Mouse (Mus musculus) heart, embryonic 14.5 days (tissue): ENCODE data around the gene Cdhr3. TPM values are rescaled to one million over a fixed set of nuclear protein-coding genes. Genes with fewer than 3 reads are reported as not detected.

ENCODE experiments used
- ATAC-seq: fragments of 200-750 bp; cut with Nextera tagmentation; 2 replicates; pipeline ENCODE4 v1.8.0; 2017; ENCODE audit warnings: low read depth, moderate TSS enrichment; ENCODE audit not compliant: insufficient number of reproducible peaks, insufficient read depth, low FRiP score
- H3K27ac ChIP-seq, 2 experiments: fragments of 200-500 bp in 1 of 2; fragments of 300-500 bp in 1 of 2; sonication (generic) in 1 of 2; replicated peaks in 1 of 2; 2 replicates each; pipeline ENCODE4 v1.5.1; 2012 to 2014; ENCODE audit warnings: low read depth in 2 of 2, low read length in 2 of 2, control low read depth in 1 of 2, mild to moderate bottlenecking in 1 of 2, mixed read lengths in 1 of 2; ENCODE audit not compliant: control insufficient read depth in 1 of 2, insufficient read depth in 1 of 2
- H3K27me3 ChIP-seq: fragments of 300-500 bp; sonication (generic); 2 replicates; pipeline ENCODE4 v1.6.1; 2014; ENCODE audit warnings: mild to moderate bottlenecking, low read length, control low read depth; ENCODE audit not compliant: control insufficient read depth, insufficient read depth
- H3K36me3 ChIP-seq: fragments of 300-500 bp; sonication (generic); 2 replicates; pipeline ENCODE4 v1.6.1; 2014; ENCODE audit warnings: mild to moderate bottlenecking, control low read depth, low read length, mixed read lengths; ENCODE audit not compliant: control insufficient read depth, insufficient read depth
- H3K4me1 ChIP-seq, 2 experiments: fragments of 200-500 bp in 1 of 2; fragments of 300-500 bp in 1 of 2; sonication (generic) in 1 of 2; 2 replicates each; pipeline ENCODE4 v1.6.1; 2012 to 2014; ENCODE audit warnings: low read length in 2 of 2, control low read depth in 1 of 2, mixed read lengths in 1 of 2; ENCODE audit not compliant: control insufficient read depth in 2 of 2, insufficient read depth in 2 of 2
- H3K4me2 ChIP-seq: fragments of 300-500 bp; sonication (generic); 2 replicates; pipeline ENCODE4 v1.6.1; 2014; ENCODE audit warnings: mild to moderate bottlenecking, low read length
- H3K4me3 ChIP-seq, 2 experiments: fragments of 200-500 bp in 1 of 2; fragments of 300-500 bp in 1 of 2; sonication (generic) in 1 of 2; 2 replicates each; pipeline ENCODE4 v1.5.1; 2012 to 2014; ENCODE audit warnings: low read length in 2 of 2, mild to moderate bottlenecking in 2 of 2, control low read depth in 1 of 2, low read depth in 1 of 2, moderate library complexity in 1 of 2; ENCODE audit not compliant: control insufficient read depth in 1 of 2, insufficient read depth in 1 of 2
- H3K9ac ChIP-seq: fragments of 300-500 bp; sonication (generic); 2 replicates; pipeline ENCODE4 v1.6.1; 2014; ENCODE audit warnings: mild to moderate bottlenecking, low read length
- H3K9me3 ChIP-seq: fragments of 300-500 bp; sonication (generic); 2 replicates; pipeline ENCODE4 v1.6.1; 2016; ENCODE audit warnings: low read length, control low read depth; ENCODE audit not compliant: control insufficient read depth
- WGBS: fragments of 180-500 bp; shearing (Covaris S2); extraction: QIAGEN DNeasy Blood & Tissue Kit; methylation state at CpG from one replicate; pipeline ENCODE4 v1.1.7; 2014; 5-methylcytosine and 5-hydroxymethylcytosine counted together
- polyA plus RNA-seq: library from polyadenylated mRNA; unstranded; fragments of >200 nt; fragmentation: Nextera tagmentation; extraction: Ambion mirVana; gene quantifications from 2 replicates; pipeline ENCODE4 v1.2.1, GENCODE M21; 2014

Gene Cdhr3
- polyA plus RNA-seq, 1 experiment from 2014 or later, result 0.16 TPM

DNA sequence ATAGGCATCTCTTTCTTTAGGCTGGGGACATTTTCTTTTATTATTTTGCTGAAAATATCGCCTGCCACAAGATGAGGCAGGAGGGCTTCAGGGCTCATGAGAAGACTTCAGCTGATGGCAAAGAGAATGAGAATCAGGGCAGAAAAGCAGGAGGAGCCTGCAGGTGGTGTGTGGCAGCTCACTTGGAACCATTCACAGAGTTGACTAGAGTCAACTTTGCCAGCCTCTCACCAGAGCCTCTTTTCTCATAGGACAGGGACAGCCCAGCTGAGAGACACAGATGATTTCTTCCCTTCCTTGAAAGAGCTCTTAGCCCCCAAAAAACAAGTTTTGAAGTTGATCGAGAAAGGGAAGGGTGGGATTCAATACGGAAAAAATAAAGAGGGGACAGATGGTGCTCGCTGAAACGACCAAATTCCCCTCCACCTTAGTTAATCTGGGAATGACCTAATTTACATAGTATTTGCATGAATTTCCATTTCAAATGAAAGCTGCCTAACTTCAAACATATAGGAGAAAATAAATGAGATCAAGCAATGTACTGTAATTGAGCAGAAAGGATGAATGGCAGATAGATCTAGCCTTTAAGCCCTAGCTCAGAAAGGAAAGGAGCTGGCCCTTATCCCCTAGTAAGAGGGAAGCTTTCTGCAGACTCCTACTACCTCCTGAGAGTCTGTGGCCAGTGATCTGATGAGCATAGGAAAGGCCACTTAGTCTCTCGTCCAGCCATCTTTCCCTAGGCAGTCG is 78.5 kb downstream of the Cdhr3 start:
- 51% methylated on average over 7 of the region's 7 CpGs for WGBS
- no peak overlapping the region for H3K4me3 ChIP-seq

DNA sequence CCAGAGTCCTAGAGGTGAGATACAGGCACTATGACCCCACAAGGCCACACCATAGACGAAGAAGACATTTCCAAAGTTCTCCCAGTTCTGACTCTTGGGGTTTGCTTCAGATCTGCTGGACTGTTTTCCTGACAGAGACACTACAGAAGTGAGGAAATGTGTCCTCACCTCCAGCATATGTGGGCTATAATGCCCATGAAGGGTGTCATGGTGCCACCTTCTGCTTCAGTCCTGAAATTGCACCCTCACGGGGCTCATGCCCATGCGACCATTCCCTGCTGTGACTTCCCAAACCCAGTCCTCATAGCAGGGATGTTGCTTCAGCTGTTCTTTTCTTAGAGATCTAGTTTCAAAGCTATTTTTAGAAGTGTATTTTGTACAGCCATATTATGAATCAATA is 82.6 kb downstream of the Cdhr3 start:
- Histone ChIP-seq H3K9me3 (no peaks in the 10 kb centered on the region), H3K4me3 (no peak overlapping the region), H3K4me1 (peaks cover 3 to 5% of the 10 kb centered on the region in 2 experiments; a peak in 1 of 4 replicates), H3K4me2 (no peak overlapping the region), H3K27ac (no peak overlapping the region), H3K27me3 (0 out of 2 replicates have a peak, but pooled peaks cover 1% of the 10 kb centered on the region), H3K36me3 (no peaks in the 10 kb centered on the region), H3K9ac (no peak overlapping the region)
- 25% methylated on average over 3 of the region's 3 CpGs for WGBS
- ATAC-seq, result no peak

More for the DNA sequence above, 78.5 kb downstream of the Cdhr3 start:
- H3K36me3 ChIP-seq, result no peaks in the 10 kb centered on the region
- H3K9ac ChIP-seq, result no peak overlapping the region
- H3K27ac ChIP-seq, result no peak overlapping the region
- H3K4me2 ChIP-seq, result no peak overlapping the region
- H3K9me3 ChIP-seq, result no peaks in the 10 kb centered on the region
- peaks cover 4% of the 10 kb centered on the region; the same call in 1 of the 2 replicates for H3K27me3 ChIP-seq
- H3K4me1 ChIP-seq, result no peaks in the 10 kb centered on the region
- ATAC-seq, result no peak

DNA sequence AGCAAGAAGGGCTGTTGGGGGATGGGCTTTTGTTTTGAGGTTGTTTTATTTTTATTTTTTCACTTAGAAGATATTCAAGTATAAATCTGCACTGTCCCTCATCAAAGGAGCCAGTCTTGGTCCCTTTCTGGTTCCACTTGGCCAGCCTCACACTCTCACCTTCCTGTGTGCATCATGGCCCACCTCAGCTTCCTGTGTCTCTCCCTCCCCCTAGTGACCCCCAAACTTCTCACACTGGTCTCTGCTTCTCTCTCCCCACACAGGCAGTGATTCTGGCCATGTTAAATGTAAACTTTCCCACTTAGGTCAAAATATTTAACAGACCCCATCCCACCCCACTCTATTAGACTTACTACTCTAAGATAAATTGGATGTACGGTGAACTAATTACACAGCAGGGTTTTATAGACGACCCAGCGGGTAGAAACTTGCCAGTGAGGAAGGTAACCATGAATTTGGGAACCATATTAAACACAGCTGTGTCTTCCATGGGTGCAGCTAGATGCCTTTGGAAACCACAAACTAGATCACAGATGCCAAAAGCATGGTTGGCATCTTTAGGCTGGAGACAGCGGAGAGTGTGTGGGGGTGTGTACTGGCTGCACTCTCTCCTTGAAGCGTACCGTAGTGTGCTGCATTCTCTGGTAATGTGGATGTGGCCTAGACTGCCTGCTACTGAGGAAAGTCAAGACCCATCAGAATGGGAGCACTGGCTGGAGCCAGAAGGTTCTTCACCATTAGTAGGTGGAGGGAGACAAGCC is 83.3 kb downstream of the Cdhr3 start:
- no peak overlapping the region for H3K27ac ChIP-seq
- no peak overlapping the region for H3K9ac ChIP-seq
- no peaks in the 10 kb centered on the region for H3K9me3 ChIP-seq
- WGBS, result 86% methylated on average over 6 of the region's 6 CpGs
- H3K36me3 ChIP-seq, result no peaks in the 10 kb centered on the region
- H3K4me3 ChIP-seq, result no peak overlapping the region
- H3K4me1 ChIP-seq, result peaks cover 3 to 5% of the 10 kb centered on the region in 2 experiments; a peak in 1 of 4 replicates
- ATAC-seq, result no peak
- H3K4me2 ChIP-seq, result no peak overlapping the region
- no peaks in the 10 kb centered on the region for H3K27me3 ChIP-seq

DNA sequence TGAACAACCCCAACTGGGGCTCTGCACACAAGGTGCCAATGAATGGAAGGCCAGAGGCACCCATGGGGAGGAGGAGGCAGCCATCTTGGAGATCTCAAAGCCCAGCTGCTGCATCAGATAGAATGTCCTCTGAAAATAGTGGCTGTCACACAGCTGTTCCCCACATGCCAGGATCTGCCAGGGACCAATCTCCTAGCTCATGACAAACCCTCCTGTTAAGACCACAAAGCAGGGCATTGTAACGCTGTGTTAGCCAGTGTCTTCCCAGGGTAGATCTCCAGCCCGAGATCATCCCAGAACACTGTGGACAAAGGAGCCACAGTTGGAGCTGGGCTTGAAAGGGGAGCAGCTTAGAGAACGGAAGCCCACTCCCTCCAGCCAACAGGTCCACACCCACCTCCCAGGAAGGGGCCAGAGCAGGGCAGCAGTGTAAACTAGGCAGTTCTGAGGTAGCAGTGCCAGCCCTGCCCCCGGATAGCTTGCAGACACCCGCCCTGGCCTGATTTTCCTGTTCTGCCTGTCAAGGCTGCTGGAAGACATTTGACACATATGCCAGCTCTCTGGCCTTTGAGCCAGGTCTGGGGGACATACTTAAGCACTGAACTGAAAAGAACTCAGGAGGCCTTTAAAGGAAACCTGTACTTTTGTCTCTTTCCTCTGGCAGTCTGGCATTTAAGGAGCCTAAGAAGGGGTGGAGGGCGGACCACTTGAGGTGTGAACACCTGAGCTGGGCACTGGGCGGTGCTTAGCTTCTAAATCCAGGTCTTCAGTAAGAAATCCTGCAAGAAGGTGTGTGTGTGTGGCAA is 84.2 kb downstream of the Cdhr3 start:
- ATAC-seq, result no peak
- H3K27ac ChIP-seq, result no peak overlapping the region
- H3K4me2 ChIP-seq, result no peak overlapping the region
- H3K36me3 ChIP-seq, result no peaks in the 10 kb centered on the region
- peaks cover 3 to 5% of the 10 kb centered on the region in 2 experiments; a peak in 1 of 4 replicates for H3K4me1 ChIP-seq
- no peak overlapping the region for H3K4me3 ChIP-seq
- H3K9me3 ChIP-seq, result no peaks in the 10 kb centered on the region
- H3K27me3 ChIP-seq, result no peaks in the 10 kb centered on the region
- no peak overlapping the region for H3K9ac ChIP-seq
- 51% methylated on average over 7 of the region's 7 CpGs for WGBS

DNA sequence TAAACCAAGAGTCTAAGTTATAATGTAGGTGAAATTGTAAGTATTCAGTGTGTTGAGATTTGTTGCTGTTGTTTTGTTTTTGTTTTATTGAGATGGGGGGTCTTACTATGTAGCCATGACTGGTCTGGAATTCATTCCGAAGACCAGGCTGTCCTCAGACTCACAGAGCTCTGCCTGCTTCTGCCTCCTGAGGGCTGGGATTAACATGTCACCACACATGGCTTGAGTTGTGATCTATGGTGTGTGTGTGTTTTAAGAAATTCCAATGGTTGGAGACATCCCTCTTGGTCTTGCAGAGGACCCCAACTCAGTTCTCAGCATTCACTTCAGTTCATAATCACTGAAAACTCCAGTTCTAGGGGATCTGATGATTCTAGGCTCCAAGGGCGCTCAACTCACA is 85.5 kb downstream of the Cdhr3 start:
- Histone ChIP-seq H3K9ac (no peak overlapping the region), H3K27ac (no peak overlapping the region), H3K27me3 (no peaks in the 10 kb centered on the region), H3K4me1 (peaks cover 3 to 5% of the 10 kb centered on the region in 2 experiments; a peak in 1 of 4 replicates), H3K36me3 (no peaks in the 10 kb centered on the region), H3K4me2 (no peak overlapping the region), H3K4me3 (no peak overlapping the region), H3K9me3 (no peaks in the 10 kb centered on the region)
- 90% methylated on average over 2 of the region's 2 CpGs for WGBS
- ATAC-seq, result no peak

DNA sequence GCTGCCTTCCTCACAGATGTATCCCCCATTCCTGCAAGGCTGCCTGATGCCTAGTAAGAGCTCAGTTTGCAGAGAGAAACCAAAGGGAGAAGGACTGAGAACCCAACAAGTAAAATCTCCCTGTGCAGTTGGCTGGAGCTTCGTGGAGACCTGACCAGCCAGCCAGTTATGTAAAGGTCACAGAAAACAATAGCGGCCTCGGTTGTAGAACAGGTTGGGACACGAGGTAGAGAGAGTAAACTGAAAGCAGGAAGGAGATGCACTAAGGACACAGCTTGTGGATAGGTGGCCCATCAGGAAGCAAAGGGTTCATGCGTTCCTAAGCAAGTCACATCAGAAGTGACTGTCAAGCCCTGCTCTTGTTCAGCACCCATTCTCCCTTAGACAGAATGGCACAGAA is 86.8 kb downstream of the Cdhr3 start:
- no peak for ATAC-seq
- 79% methylated on average over 5 of the region's 5 CpGs for WGBS
- Histone ChIP-seq H3K4me1 (peaks cover 3 to 5% of the 10 kb centered on the region in 2 experiments; a peak in 1 of 4 replicates), H3K36me3 (no peaks in the 10 kb centered on the region), H3K9ac (no peak overlapping the region), H3K4me3 (no peak overlapping the region), H3K4me2 (no peak overlapping the region), H3K27ac (no peak overlapping the region), H3K9me3 (no peaks in the 10 kb centered on the region), H3K27me3 (no peaks in the 10 kb centered on the region)

DNA sequence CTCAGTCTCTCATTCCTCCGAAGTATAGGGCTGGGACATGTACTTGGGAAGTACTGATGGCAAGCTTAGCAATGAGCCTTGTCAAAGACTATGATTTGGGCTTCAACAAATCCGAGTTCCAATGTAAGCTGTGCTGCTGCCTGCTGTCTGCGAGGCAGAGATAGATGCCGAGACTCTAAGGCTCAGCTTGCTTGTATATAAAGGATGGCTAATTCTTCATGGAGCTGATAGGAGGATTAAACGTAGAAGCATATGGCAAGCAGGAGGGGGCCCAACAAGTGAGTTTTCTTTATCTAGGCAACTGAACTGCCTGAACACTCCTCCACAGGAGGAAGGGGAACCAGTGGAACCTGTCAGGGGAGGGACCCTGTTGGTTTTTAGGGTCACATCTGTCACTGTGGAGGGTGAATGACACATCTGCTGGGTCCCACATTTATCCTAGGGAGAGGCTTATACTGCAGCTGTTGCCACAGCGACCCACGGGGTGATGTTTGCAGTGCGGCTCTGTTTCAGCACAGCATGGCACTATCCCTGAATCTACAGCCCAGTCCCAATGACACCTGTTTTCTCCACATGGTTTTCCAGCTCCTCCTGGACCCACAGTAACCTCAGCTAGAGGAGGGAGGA is 89.2 kb downstream of the Cdhr3 start:
- no peak for ATAC-seq
- H3K9ac ChIP-seq, result no peak overlapping the region

More for the DNA sequence above, 89.2 kb downstream of the Cdhr3 start:
- Histone ChIP-seq H3K4me1 (peaks cover under 1 to 3% of the 10 kb centered on the region in 2 experiments; a peak in 1 of 4 replicates), H3K9me3 (no peaks in the 10 kb centered on the region), H3K4me3 (no peak overlapping the region), H3K27me3 (no peaks in the 10 kb centered on the region), H3K36me3 (no peaks in the 10 kb centered on the region), H3K27ac (no peak overlapping the region), H3K4me2 (no peak overlapping the region)
- WGBS, result 64% methylated on average over 8 of the region's 8 CpGs
